Mouse (Mus musculus): ENCODE measurements around the gene Ccdc121.

GRCm38 (mm10) chr1:181559655-181560054 lies 48.4 kb upstream of the Ccdc121 start:
- TF ChIP-seq CTCF (IDR thresholded peaks at IDR 0.05; ENCODE audit: borderline replicate concordance, insufficient read depth, low read depth, low read length) (no peak), POLR2A (IDR thresholded peaks at IDR 0.05; ENCODE audit: borderline replicate concordance, insufficient read depth, low read length) (no peak)

Data from cerebellum, adult 2 months (tissue).